Mouse (Mus musculus): ENCODE data around the gene Cdk5r1. TPM values are rescaled to one million over a fixed set of nuclear protein-coding genes. Genes with fewer than 3 reads are reported as not detected.
A peak's percentile ranks its signal among the peaks of the same experiment; 100 is the strongest.
"Not testable (repeated sequence)": the region's sequence is repeated elsewhere in the genome, so short reads cannot be mapped to it uniquely, and the experiment has no call there.

Gene Cdk5r1
- 2.0 and 3.2 TPM in 2 replicates for total RNA-seq (2015)
- total RNA-seq (2017): 3.3 and 4.5 TPM in 2 replicates

DNA sequence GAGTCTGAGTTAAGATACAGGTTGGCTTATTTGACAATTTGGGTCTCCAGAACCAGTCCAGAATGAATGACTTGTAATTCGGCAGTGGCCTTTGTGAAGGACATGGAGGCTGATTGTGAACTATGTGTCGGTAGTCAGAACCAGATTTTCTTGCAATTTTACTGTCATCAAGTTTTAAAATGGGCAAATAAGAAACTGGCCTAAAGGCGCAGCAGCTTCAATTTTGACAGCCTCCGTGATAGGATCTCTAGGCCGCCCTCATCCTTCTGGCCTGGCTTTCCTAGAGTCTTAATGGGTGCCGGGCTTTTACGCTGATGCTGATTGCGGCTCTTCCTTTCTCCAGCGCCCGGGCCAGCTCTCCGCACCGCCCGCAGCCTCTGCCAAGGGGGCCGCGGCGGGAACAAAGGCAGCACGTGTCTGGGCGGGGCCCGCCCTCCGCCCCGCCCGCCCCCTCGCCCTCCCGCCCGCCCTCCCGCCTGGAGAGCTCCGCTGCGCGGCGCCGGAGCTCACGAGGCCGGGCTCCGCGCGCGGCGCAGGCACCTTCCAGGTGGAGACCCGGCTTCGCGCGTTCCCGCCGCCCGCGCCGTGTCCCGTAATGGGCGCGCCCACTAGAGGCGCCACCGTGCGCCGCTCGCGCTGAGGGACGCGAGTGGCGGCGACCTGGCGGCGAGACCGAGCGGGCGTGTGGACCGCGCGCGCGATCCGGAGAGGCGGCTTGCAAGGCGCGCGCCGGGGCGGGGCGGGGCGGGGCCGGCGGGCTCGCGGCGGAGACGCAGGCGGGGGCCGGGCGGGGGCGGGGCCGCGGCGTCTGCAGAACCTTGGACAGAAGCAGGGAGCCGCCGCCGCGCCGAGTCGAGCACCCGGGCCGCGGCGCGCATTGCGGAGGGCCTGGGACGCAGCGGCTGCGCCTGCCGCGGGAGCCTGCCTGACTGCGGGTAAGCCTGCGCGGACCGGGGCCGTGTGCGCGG is at the start of gene Cdk5r1:
Gene Cdk5r1 (plus strand): TSS at position 802 of the 968 bp plus-strand sequence.
- peak; percentile 79 for ATAC-seq (ENCODE audit: poor library complexity, severe bottlenecking)

DNA sequence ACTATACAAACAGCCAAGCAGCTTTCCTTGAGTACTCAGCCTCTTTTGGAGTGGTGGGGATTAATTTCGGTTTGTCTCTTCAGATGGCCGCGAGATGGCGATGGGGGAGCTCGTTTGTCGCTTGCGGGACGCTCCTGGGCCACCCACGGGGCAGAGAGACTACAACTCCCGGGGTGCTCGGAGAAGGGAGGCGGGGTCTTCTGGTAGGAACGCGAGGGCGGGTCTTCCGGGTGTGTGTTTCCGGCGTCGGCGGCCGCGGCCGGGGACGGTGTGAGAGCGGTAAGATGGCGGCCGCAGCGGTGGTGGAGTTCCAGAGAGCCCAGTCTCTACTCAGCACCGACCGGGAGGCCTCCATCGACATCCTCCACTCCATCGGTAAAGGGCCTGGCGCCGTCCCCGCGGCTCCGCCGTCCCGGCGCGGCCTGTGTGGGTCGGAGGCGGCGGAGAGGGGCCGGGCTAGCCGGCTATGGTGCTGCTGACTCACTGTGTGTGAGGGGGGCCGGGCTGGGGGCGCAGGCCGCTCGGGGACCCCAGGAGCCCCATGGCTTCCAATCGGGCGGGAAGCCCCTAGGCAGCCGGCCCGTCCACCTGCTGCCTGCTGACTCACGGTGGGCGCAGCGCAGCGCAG is 48.3 kb upstream of the Cdk5r1 start, which contains the start of gene Psmd11:
Gene Psmd11 (plus strand): TSS at position 235 of the 628 bp plus-strand sequence.
- ATAC-seq (ENCODE audit: poor library complexity, severe bottlenecking): peak; percentile 100

DNA sequence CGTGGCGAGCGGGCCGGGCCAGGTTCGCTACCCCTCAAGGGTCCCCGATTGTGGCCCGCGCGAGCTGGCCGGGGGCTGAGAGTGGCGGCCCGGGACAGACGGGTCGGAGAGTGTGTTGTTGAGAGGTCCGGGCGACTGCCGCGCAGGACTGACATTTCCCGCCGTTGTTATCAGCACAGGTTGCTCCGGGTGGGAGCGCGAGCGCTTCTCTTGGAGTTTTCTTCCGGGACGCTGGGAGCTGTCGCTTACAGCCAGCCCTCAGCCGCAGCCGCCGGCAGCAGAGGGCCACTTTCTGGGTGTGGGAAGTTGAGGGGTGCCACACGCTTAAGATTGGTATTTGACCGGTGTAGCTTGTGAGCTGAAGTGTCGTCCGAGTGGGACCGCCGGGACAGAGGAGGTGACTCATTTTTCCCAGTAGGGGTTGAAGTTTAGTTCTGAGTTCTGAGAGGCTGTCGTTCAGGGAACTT is 47.8 kb upstream of the Cdk5r1 start:
- peak; percentile 8 for ATAC-seq (ENCODE audit: poor library complexity, severe bottlenecking)

DNA sequence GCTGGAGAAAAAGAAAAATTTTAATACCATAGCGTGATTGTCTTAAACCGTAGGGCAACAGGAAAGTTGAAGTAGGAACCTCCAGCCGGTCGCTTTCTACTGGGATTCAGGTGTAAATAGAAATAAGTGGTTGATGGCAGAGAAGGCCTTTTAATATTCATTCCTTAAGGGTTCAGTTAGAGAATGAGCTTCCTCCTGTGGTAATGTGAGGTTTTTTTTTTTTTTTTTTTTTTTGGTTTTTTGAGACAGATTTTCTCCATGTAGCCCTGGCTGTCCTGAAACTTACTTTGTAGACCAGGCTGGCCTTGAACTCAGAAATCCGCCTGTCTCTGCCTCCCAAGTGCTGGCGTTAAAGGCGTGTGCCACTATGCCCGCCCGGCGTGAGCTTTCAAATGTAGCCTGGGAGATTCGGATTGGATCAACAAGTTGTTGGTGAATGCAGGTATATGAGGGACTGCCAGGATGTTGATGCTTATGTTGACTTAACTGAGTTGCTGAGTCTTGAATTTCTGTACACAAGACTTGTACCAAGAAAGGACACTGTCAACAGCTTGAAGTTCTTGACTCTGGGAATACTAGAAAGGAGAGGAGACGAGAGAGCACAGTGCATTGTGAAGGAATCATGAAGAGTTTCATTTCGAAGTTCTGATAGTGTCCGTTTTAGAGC is 47.2 kb upstream of the Cdk5r1 start:
- no peak for ATAC-seq (ENCODE audit: poor library complexity, severe bottlenecking)

DNA sequence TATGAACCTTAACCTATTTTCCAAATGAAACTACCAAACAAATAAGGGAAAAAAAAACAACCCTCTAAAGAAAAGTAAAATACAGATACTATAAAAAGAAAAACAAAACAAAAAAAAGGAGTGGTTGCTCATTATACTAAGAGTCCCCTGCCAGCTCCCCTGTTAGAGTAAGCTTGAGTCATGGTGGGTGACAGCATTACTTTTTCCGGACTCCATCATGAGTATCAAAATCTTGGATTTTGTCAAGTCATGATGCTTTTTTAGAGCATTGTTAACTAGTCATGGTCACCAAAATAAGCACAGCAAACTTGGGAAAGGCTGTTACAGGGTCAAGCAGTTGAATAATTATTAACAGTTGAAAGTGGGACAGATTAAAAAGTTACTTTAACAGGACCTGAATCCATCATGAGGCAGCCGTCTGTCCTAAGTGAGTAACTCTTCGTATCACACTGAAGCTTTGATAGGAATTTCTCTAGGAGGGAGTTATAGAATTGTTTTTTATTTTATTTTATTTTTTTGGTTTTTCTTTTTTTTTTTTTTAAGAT is 46.4 kb upstream of the Cdk5r1 start:
- no peak for ATAC-seq (ENCODE audit: poor library complexity, severe bottlenecking)

DNA sequence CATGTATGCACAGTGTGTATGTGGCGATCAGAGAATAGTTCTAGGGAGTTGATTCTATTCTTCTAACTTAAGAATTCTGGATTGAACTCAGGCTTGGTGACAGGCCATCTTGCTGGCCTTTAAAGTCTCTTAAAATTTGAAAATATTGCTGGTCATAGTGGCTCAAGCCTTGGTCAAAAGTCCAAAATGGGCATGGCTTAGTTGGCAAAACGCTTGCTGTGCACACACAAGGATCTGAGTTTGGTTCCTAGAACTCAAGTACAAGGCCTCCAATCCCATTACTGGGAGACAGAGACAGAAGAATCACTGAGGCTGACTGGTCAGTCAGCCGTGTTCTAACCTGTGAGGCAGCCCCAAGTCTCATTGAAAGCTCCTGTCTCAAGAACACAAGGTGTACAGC is 29.9 kb upstream of the Cdk5r1 start:
- ATAC-seq (ENCODE audit: poor library complexity, severe bottlenecking): no peak

DNA sequence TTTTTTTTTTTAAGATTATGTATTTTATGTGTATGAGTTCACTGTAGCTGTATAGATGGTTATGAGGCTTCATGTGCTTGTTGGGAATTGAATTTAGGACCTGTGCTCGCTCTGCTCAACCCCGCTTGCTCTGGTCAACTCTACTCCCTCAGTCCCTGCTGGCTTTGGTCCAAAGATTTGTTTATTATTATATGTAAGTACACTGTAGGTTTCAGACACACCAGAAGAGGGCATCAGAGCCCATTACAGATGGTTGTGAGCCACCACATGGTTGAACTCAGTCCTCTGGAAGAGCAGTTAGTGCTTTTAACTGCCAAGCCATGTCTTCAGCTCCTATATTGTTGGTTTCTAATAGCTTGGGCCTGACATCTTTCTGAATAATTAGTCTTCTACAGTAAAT is 27.0 kb upstream of the Cdk5r1 start:
- ATAC-seq (ENCODE audit: poor library complexity, severe bottlenecking): no peak

DNA sequence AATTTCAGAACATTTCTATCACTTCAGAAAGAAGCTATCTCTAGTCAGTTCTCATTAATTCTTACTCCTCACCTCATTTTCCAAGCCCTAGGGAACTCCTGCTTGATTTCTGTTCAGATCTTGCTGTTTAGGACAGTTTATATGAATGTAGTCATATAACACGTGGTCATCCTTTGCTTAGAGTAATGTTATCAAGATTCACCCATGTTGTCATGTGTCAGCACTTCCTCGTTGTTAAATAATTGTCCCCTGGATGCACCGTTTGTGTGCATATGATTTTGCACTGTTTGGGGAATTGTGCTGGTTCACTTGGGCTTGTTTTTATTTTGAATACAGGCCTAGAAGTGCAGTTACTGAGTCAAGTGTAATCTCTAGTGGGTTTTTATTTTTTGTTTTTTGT is 24.6 kb upstream of the Cdk5r1 start:
- no peak for ATAC-seq (ENCODE audit: poor library complexity, severe bottlenecking)

DNA sequence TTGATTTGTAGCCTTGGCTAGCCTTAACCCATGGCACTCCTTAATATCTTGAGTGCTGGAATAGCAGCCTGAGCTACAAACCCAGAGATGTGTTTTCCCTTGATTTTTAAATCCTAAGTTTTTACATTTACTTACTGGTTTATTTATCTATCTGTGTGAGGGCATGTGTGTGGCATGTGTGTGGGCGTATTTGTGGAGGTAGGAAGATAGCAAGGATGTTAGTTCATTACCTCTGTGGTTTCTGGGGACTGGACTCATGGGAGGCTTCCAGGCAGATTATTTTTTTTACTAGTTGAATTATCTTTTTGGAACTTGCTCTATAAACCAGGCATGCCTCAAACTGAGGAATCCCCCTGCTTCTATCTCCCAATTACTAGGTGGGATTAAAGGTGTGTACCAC is 23.6 kb upstream of the Cdk5r1 start:
- no peak for ATAC-seq (ENCODE audit: poor library complexity, severe bottlenecking)

DNA sequence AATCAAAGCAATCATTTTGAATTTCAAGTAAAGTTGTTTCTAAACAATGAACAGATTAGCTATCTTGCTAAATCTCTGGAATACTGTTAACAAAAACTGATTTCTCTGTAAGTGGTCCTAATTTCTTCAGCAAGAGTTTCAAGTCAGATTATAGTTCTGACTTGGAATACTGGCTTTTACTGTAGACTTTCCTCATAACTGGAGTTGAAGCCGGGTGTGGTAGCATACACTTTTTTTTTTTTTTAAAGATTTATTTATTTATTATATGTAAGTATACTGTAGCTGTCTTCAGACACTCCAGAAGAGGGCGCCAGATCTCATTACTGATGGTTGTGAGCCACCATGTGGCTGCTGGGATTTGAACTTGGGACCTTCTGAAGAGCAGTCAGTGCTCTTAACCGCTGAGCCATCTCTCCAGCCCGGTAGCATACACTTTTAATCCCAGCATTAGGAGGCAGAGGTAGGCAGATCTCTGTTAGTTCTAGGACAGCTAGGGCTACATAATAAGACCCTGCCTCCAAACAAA is 13.2 kb upstream of the Cdk5r1 start:
- not testable (repeated sequence) for ATAC-seq (ENCODE audit: poor library complexity, severe bottlenecking)

DNA sequence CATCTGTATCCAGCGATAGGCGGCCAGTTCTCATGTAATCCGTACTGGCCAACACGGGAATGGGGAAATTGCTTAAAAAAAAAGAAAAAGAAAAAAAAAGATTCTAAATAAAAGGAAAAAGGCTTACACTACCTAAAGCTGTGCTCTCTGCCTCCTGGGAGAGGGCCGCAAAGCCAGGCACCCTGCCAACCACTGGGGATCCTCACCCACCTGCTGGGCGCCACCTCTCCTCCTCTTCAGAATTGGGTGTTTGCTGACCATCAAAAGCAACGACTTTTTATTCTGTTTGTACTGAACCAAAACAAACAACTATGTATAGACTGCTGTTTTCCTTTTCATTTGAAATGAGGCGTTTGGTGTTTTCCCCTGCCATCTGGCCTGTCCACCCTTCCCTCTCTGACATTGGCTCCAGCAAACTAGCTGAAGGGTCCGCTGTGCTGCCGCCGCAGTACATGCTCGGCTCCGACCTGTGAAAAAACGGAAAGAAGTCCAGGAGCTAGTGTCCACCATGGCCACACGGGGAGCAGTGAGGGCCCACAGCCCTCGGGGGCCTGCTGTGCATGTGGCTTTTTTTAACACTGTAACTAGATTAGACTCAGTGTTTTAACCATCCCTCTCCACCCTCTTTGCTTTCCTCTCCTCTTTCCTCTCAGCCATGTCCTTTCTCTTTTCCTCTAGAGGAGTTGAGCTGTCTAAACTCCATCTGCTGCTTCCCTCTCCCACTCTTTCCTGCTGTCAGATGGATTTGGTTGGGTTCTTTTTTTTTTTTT is 4.8 kb upstream of the Cdk5r1 start:
- ATAC-seq (ENCODE audit: poor library complexity, severe bottlenecking): no peak

DNA sequence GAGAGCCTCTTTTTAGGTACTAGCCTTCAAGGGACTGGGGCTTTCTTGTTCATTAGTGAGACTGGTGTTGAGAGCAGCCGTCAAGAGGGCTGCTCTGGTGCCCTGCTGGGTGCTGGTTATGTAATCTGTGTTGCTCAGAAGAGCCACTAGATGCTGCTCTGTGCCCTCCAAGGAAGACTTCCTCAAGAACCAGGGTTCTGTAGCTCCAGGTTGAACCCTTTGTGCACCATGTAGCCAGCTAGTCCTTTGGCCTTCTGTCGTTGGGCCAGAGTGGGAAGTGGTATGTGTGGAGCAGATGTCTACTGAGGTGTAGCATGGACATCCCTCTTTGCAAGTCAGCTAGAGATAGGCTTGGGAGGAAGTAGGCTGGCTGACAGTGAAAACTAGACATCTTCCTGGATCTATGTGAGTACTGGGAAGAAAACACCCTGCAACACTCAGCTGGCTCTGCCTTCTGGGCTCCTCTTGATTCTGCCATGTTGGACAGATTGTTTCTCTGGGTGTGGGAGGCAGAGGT is 2.6 kb upstream of the Cdk5r1 start:
- ATAC-seq (ENCODE audit: poor library complexity, severe bottlenecking): peak; percentile 34; the same call in 1 of the 2 replicates

DNA sequence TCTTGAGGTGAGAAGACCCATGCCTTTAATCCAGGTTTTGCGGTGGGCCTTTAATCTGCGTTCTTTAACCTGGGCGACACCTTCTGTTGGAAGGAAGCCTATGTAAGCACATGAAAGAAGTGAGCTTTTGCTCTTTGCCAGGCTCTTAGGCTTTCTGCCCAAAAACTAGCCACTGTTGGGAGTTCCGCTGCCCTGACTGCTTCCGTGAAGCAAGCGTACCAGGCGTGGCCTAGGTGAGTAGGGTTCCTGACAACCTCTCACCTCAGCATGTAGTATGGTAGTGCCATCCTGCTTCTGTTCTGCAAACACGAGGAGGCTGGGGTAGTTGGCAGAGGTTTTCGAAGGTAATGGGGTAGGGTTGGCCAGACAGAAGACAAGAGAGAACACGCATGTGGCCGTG is 2.0 kb upstream of the Cdk5r1 start:
- ATAC-seq (ENCODE audit: poor library complexity, severe bottlenecking): no peak

DNA sequence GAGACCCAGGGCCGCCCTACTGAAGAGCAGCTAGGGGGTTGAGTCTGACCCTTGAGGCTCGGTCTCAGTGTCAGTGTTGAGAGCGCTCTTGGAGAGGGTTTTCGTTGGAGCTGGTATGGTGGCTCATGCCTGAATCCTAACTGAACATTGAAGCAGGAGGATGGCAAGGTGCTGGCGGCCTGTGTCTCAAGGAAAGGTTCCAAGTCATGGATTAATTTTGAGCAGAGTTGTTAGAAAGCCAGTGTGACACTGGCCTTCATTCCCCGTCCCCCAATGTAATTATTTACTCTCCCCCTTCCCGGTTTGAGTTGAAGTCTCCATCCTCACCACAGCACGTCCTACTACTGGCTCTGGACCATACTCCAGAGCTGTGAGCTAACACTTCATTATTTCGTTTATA is 1.3 kb upstream of the Cdk5r1 start:
- no peak for ATAC-seq (ENCODE audit: poor library complexity, severe bottlenecking)

DNA sequence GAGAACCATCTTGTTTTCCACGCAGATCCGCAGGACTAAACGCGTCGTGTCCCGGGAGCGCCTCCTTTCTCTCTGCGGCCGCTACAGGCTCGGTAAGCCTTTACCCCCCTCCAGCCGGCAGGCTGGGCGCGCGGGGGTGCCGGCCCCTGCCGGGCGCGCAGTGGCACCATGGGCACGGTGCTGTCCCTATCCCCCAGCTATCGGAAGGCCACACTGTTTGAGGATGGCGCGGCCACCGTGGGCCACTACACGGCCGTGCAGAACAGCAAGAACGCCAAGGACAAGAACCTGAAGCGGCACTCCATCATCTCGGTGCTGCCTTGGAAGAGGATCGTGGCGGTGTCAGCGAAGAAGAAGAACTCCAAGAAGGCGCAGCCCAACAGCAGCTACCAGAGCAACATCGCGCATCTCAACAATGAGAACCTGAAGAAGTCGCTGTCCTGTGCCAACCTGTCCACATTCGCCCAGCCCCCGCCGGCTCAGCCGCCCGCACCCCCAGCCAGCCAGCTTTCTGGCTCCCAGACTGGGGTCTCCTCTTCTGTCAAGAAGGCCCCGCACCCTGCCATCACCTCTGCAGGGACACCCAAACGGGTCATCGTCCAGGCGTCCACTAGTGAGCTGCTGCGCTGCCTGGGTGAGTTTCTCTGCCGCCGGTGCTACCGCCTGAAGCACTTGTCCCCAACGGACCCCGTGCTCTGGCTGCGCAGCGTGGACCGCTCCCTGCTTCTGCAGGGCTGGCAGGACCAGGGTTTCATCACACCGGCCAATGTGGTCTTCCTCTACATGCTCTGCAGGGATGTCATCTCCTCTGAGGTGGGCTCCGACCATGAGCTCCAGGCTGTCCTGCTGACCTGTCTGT is 747 bp downstream of the Cdk5r1 start:
- ATAC-seq (ENCODE audit: poor library complexity, severe bottlenecking): peak; percentile 8; the same call in 1 of the 2 replicates

DNA sequence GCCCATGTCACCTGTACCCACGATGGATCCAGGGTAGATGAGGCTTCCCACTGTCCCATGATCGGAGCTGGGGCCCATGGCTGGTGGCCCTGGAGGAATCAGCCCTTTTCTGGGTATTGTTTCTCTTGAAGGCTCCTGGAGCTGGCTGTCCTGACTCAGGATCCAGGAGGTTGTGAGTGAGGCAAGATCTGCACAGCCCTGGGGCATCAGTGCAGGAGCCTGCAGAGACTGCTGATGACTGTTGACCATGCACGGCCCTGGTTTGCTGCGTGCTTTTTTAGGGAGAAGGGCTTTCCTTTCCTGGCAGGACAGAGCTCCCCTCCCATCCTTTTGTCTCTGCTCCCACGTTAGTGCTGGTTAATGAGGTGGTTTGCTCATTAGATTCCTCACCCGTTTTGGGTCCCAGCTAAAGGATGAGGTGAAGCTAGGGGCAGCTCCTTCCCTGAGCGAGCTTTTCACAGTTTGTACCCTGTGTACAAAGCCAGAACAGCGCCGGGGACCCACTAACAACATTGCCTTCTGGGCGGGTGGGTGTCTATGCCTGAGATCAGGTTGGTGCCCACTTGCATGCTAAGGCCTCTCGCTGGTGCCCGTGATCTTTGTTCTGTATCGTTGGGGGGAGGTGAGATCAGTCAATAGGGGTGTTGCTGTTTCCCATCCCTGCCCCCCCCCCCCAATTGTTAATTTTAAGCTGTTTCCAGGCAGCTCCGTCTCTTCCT is 2.0 kb downstream of the Cdk5r1 start:
- no peak for ATAC-seq (ENCODE audit: poor library complexity, severe bottlenecking)

DNA sequence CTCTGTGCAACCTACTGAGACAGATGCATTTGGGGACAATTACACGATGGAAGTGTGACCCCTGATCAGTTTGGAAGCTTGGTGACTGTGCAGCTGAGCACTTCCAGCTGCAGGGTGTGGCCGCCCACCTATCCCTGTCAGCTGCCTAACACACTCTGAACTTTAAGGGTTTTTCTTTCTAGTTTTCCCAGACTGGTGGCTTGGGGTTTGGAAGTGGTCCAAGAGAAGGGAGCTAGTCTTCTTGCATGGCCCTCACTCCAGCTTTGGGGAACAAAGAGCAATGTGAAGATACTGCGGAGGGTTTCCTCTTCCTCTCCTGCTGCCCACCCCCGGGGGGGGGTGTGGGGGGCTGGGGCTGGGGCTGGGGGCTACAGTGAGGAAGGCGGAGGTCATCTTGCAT is 2.6 kb downstream of the Cdk5r1 start:
- no peak for ATAC-seq (ENCODE audit: poor library complexity, severe bottlenecking)

Data from megakaryocyte, adult 5-6 weeks (primary cell).